Mouse (Mus musculus) embryonic facial prominence, embryonic 15.5 days (tissue): ENCODE measurements around the gene Dync2li1. TPM values are rescaled to one million over a fixed set of nuclear protein-coding genes. Genes with fewer than 3 reads are reported as not detected.

Experiments used
- ATAC-seq: fragments of 200-750 bp; cut with Nextera tagmentation; 2 replicates; pipeline ENCODE4 v1.8.0; 2017; ENCODE audit warnings: low read depth, moderate TSS enrichment; ENCODE audit not compliant: insufficient number of reproducible peaks, low FRiP score, low TSS enrichment
- H3K27ac ChIP-seq: fragments of 300-500 bp; sonication (generic); replicated peaks from 2 replicates; pipeline ENCODE4 v1.5.1; 2015; ENCODE audit warnings: mild to moderate bottlenecking, inconsistent platforms
- H3K27me3 ChIP-seq: fragments of 300-500 bp; sonication (generic); 2 replicates; pipeline ENCODE4 v1.6.1; 2015; ENCODE audit warnings: inconsistent platforms
- H3K36me3 ChIP-seq: fragments of 300-500 bp; sonication (generic); 2 replicates; pipeline ENCODE4 v1.6.1; 2015; ENCODE audit warnings: mild to moderate bottlenecking, inconsistent platforms
- H3K4me1 ChIP-seq: fragments of 300-500 bp; sonication (generic); 2 replicates; pipeline ENCODE4 v1.6.1; 2015; ENCODE audit warnings: inconsistent platforms
- H3K4me2 ChIP-seq: fragments of 300-500 bp; sonication (generic); replicated peaks from 2 replicates; pipeline ENCODE4 v1.6.1; 2015; ENCODE audit warnings: mild to moderate bottlenecking, inconsistent platforms
- H3K4me3 ChIP-seq: fragments of 300-500 bp; sonication (generic); replicated peaks from 2 replicates; pipeline ENCODE4 v1.5.1; 2015; ENCODE audit warnings: mild to moderate bottlenecking, inconsistent platforms
- H3K9ac ChIP-seq: fragments of 300-500 bp; sonication (generic); 2 replicates; pipeline ENCODE4 v1.6.1; 2015; ENCODE audit warnings: inconsistent platforms
- H3K9me3 ChIP-seq: fragments of 300-500 bp; sonication (generic); replicated peaks from 2 replicates; pipeline ENCODE4 v1.6.1; 2016; ENCODE audit warnings: inconsistent platforms
- WGBS: fragments of 180-500 bp; shearing (Covaris S2); methylation state at CpG from one replicate; pipeline ENCODE4 v1.1.7; 2015; 5-methylcytosine and 5-hydroxymethylcytosine counted together
- polyA plus RNA-seq: library from polyadenylated mRNA; unstranded; fragments of >200 nt; fragmentation: Nextera tagmentation; extraction: Ambion mirVana; gene quantifications from 2 replicates; pipeline ENCODE4 v1.2.1, GENCODE M21; 2015

Dync2li1 gene
- polyA plus RNA-seq, 1 experiment from 2014 or later = 39.7 TPM

- ATAC-seq = no peak
- H3K4me3 ChIP-seq = no peak overlapping the region
- H3K4me1 ChIP-seq = peaks cover 19% of the 10 kb centered on the region
- H3K4me2 ChIP-seq = 0 out of 2 replicates have a peak overlapping the region, but pooled peaks have one; percentile 78
- WGBS = 74% methylated on average over 10 of the region's 10 CpGs
- 0 out of 2 replicates have a peak overlapping the region, but pooled peaks have one; percentile 68 for H3K27ac ChIP-seq
- peaks cover 5% of the 10 kb centered on the region; the same call in 1 of the 2 replicates for H3K36me3 ChIP-seq
- H3K27me3 ChIP-seq = no peaks in the 10 kb centered on the region
- H3K9ac ChIP-seq = no peak overlapping the region
- no peaks in the 10 kb centered on the region for H3K9me3 ChIP-seq
These were observed 1.4 kb downstream of the Dync2li1 start for GRCm38 (mm10) chr17:84627721-84628120.

GRCm38 (mm10) chr17:84628611-84629010 is 2.3 kb downstream of the Dync2li1 start:
- WGBS = 66% methylated on average over 9 of the region's 9 CpGs
- no peak overlapping the region for H3K27ac ChIP-seq
- H3K4me3 ChIP-seq = no peak overlapping the region
- no peaks in the 10 kb centered on the region for H3K9me3 ChIP-seq
- H3K4me2 ChIP-seq = no peak overlapping the region
- peaks cover 5% of the 10 kb centered on the region; the same call in 1 of the 2 replicates for H3K36me3 ChIP-seq
- no peak overlapping the region for H3K9ac ChIP-seq
- H3K4me1 ChIP-seq = peaks cover 13% of the 10 kb centered on the region
- H3K27me3 ChIP-seq = no peaks in the 10 kb centered on the region
- no peak for ATAC-seq

GRCm38 (mm10) chr17:84631836-84632235 is 5.5 kb downstream of the Dync2li1 start:
- H3K9ac ChIP-seq = no peak overlapping the region
- no peak for ATAC-seq
- H3K4me3 ChIP-seq = no peak overlapping the region
- H3K4me1 ChIP-seq = peaks cover 18% of the 10 kb centered on the region
- peaks cover 5% of the 10 kb centered on the region; the same call in 1 of the 2 replicates for H3K36me3 ChIP-seq
- 84% methylated on average over 6 of the region's 6 CpGs for WGBS
- H3K9me3 ChIP-seq = no peaks in the 10 kb centered on the region
- H3K27me3 ChIP-seq = no peaks in the 10 kb centered on the region
- no peak overlapping the region for H3K4me2 ChIP-seq
- H3K27ac ChIP-seq = no peak overlapping the region

- H3K4me1 ChIP-seq = peaks cover 10% of the 10 kb centered on the region
- no peaks in the 10 kb centered on the region for H3K27me3 ChIP-seq
- no peak overlapping the region for H3K9ac ChIP-seq
- H3K4me2 ChIP-seq = no peak overlapping the region
- ATAC-seq = no peak
- 72% methylated on average over 13 of the region's 13 CpGs for whole genome bisulfite sequencing
- H3K9me3 ChIP-seq = no peaks in the 10 kb centered on the region
- peaks cover 5% of the 10 kb centered on the region; the same call in 1 of the 2 replicates for H3K36me3 ChIP-seq
- no peak overlapping the region for H3K4me3 ChIP-seq
- H3K27ac ChIP-seq = 0 out of 2 replicates have a peak overlapping the region, but pooled peaks have one; percentile 28
These were observed 7.1 kb downstream of the Dync2li1 start for GRCm38 (mm10) chr17:84633443-84633842.

GRCm38 (mm10) chr17:84636328-84636727 is 10.0 kb downstream of the Dync2li1 start:
- H3K4me1 ChIP-seq = peaks cover 10% of the 10 kb centered on the region
- no peak overlapping the region for H3K4me2 ChIP-seq
- no peaks in the 10 kb centered on the region for H3K9me3 ChIP-seq
- H3K36me3 ChIP-seq = peaks cover 5% of the 10 kb centered on the region; the same call in 1 of the 2 replicates
- no peaks in the 10 kb centered on the region for H3K27me3 ChIP-seq
- no peak for ATAC-seq
- H3K27ac ChIP-seq = peak overlapping the region; percentile 58; the same call in 1 of the 2 replicates
- H3K9ac ChIP-seq = no peak overlapping the region
- 47% methylated on average over 8 of the region's 8 CpGs for WGBS
- no peak overlapping the region for H3K4me3 ChIP-seq

- Histone ChIP-seq H3K27ac (no peak overlapping the region), H3K9ac (no peak overlapping the region), H3K36me3 (no peaks in the 10 kb centered on the region), H3K4me2 (no peak overlapping the region), H3K9me3 (no peaks in the 10 kb centered on the region), H3K4me3 (no peak overlapping the region), H3K4me1 (peaks cover 10% of the 10 kb centered on the region), H3K27me3 (no peaks in the 10 kb centered on the region)
- 89% methylated on average over 6 of the region's 6 CpGs for WGBS
- no peak for ATAC-seq
These were observed 11.7 kb downstream of the Dync2li1 start for GRCm38 (mm10) chr17:84637971-84638370.

- no peaks in the 10 kb centered on the region for H3K36me3 ChIP-seq
- no peak overlapping the region for H3K4me3 ChIP-seq
- peaks cover 10% of the 10 kb centered on the region for H3K4me1 ChIP-seq
- H3K4me2 ChIP-seq = no peak overlapping the region
- 56% methylated on average over 10 of the region's 10 CpGs for WGBS
- no peaks in the 10 kb centered on the region for H3K27me3 ChIP-seq
- no peak overlapping the region for H3K27ac ChIP-seq
- no peaks in the 10 kb centered on the region for H3K9me3 ChIP-seq
- H3K9ac ChIP-seq = no peak overlapping the region
- no peak for ATAC-seq
These were observed 13.6 kb downstream of the Dync2li1 start for GRCm38 (mm10) chr17:84639796-84640378.

GRCm38 (mm10) chr17:84641893-84642292 is 15.6 kb downstream of the Dync2li1 start:
- Histone ChIP-seq H3K4me3 (no peak overlapping the region), H3K27me3 (no peaks in the 10 kb centered on the region), H3K27ac (peak overlapping the region; percentile 6; the same call in 1 of the 2 replicates), H3K4me1 (peaks cover 11% of the 10 kb centered on the region; the same call in 1 of the 2 replicates), H3K4me2 (no peak overlapping the region), H3K36me3 (no peaks in the 10 kb centered on the region), H3K9me3 (no peaks in the 10 kb centered on the region), H3K9ac (no peak overlapping the region)
- ATAC-seq = no peak
- WGBS = 40% methylated on average over 3 of the region's 3 CpGs

- ATAC-seq = no peak
- Histone ChIP-seq H3K9me3 (no peaks in the 10 kb centered on the region), H3K9ac (no peak overlapping the region), H3K36me3 (no peaks in the 10 kb centered on the region), H3K4me3 (no peak overlapping the region), H3K4me2 (no peak overlapping the region), H3K4me1 (0 out of 2 replicates have a peak, but pooled peaks cover 8% of the 10 kb centered on the region), H3K27me3 (no peaks in the 10 kb centered on the region), H3K27ac (peak overlapping the region; percentile 31)
- 64% methylated on average over 9 of the region's 9 CpGs for WGBS
These were observed 16.0 kb downstream of the Dync2li1 start for GRCm38 (mm10) chr17:84642324-84642723.

- Histone ChIP-seq H3K4me3 (no peak overlapping the region), H3K9ac (no peak overlapping the region), H3K27ac (no peak overlapping the region), H3K9me3 (no peaks in the 10 kb centered on the region), H3K4me2 (no peak overlapping the region), H3K4me1 (0 out of 2 replicates have a peak, but pooled peaks cover 8% of the 10 kb centered on the region), H3K36me3 (no peaks in the 10 kb centered on the region), H3K27me3 (no peaks in the 10 kb centered on the region)
- ATAC-seq = no peak
- 58% methylated on average over 16 of the region's 16 CpGs for WGBS
These were observed 18.2 kb downstream of the Dync2li1 start for GRCm38 (mm10) chr17:84644292-84645050.

GRCm38 (mm10) chr17:84645119-84645518 is 18.8 kb downstream of the Dync2li1 start:
- 44% methylated on average over 9 of the region's 9 CpGs for WGBS
- ATAC-seq = no peak
- Histone ChIP-seq H3K9ac (no peak overlapping the region), H3K27ac (no peak overlapping the region), H3K4me3 (no peak overlapping the region), H3K4me1 (0 out of 2 replicates have a peak, but pooled peaks cover 8% of the 10 kb centered on the region), H3K4me2 (no peak overlapping the region), H3K9me3 (no peaks in the 10 kb centered on the region), H3K27me3 (no peaks in the 10 kb centered on the region), H3K36me3 (peaks cover 3% of the 10 kb centered on the region; the same call in 1 of the 2 replicates)
